Mouse (Mus musculus) 3134 (cell line): Measurements from ENCODE around the gene Pold1.

Experiments
- DNase-seq: peaks from one replicate; pipeline ENCODE4 v3.0.0-alpha.2; 2011; ENCODE audit warnings: low spot score; ENCODE audit not compliant: insufficient read length; ENCODE audit errors: extremely low read depth

The Pold1 gene

DNA sequence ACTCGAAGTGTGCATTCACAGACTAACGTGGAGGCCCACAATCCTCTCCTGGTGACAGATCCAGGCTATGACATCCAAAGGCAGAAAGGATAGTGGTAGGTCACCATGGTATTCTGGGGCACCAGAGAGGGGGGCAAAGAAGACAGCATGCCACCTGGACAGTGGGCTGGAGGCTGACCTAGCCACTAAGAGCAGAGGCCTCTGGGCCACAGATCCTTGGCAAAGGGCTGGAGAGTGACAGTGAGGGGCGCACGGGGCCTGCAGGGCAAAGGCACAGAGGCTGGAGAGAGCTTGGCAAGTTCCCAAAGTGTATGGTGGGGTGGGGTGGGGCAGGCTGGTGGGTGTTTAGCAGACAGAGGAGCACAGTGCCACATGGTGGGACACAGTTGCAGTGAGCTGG lies 58.4 kb downstream of the Pold1 start:
- no peak for DNase-seq

DNA sequence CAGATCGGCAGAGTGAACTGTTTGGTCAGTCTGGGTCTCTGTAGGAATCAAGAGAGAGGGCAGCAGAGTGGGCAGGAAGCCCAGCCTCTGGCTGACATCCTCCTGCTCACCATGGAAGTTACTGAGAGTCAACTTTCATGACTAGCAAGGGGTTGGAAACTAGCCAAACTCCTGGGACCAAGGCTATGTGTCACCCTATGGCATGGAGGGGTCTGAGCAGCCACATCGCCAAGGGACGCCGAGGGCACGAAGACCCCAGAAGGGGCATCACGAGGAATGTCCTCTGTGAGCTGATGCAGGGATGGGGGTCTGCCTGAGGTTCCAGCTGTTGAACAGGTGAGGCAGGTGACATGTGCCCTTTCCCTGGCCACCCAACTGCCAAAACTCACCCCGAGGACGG lies 60.1 kb downstream of the Pold1 start:
- DNase-seq, result no peak

DNA sequence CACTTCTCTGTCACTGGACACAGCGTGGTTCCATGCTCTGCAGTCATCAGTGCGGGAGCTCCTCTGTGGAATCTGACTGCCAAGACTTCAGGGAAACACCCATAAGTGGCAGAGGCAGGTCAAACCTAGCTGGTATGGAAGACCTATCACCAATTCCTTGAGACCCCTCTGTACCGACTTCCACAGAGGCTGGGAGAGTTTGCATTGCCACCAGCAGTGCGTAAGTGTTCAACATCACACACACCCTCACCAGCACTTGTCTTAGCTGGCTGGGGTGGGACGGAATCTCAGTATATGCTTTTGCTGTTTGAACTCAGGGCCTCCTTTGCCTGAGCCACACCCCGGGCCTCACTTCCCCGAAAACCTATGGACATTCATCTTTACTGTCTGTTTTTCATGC lies 60.7 kb downstream of the Pold1 start:
- DNase-seq, result no peak

DNA sequence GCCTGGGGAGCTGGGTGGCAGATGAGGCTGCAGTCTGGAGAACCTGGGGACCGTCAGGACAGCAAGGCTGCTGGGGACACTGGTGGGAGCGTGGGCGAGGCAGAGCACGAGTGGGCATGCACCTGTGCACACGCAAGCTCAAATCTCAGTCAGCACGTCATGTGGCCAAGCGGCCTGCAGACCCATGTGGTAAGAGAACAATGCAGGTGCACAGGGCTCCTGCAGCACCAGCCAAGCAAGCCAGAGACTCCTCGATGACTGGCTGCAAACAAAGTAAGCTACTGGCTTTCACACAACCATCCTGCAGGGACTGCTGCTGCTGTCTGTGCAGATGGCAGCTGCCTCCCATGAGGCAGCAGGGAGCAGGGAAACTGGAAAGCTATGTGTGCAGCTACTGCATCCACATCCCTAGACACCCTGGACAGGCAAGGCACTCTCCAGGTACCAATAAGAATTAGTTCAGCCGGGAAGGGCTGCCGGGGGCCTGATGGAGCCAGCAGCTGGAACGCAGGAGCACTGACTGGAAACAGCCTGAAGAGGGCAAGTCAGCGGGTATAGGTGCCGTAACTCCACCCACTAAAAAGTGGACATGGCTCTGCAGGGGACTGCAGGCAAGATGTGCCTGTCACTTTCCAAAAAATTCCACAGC lies 61.6 kb downstream of the Pold1 start:
- no peak for DNase-seq

DNA sequence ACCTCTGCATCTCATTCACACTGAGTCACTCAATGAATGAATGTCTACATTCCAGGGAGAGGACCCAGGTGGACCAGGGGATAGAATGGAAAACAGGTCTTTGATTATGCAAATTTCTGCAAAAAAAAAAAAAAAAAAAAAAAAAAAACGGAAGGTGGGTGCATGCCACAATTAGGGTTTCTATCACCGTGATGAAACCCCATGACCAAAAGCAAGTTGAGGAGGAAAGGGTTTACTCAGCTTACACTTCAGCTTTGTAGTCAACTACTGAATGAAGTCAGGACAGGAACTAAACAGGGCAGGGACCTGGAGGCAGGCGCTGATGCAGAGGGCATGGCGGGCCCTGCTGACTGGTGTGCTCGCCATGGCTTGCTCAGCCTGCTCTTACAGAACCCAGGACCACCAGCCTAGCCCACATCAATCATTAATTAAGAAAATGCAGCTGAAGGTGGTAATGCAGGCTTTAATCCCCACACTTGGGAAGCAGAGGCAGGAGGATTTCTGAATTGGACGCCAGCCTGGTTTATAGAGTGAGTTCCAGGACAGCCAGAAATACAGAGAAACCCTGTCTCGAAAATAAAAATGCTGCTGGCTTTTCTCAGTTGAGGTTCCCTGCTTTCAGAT lies 63.0 kb downstream of the Pold1 start:
- DNase-seq, result no peak

DNA sequence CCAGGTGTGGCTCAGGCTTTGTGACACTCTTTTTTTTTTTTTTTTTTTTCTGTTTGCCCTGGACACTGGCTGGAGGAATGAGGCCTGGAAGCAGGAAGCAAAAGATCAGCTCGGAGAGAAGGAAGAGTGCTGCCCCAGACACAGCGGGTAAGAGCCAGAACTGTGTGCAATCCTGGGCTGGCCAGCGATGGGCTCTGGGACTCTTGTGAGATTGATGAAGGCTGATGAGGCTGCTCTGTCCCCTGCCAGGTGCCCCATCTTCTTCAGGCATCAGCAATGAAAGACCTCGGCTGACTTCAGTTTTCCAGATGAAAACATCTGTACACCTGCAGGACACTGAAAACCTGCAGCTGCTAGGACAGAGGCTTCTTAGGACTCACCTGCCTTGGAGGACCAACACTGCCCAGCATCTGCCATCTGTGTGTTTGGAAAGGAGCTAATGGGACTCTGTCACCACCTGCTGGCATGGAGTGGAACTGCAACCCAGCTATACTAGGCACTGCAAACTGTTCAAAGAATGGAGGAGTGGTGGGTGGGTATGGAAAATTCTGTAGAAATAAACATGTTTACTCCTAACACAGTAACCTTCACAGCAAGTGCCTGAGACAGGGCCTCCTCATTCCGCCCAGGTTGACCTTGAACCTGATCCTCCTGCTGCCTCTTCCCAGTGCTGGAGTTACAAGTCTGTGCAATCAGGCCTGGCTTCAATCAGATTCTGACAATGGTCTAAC lies 63.6 kb downstream of the Pold1 start:
- DNase-seq, result no peak

DNA sequence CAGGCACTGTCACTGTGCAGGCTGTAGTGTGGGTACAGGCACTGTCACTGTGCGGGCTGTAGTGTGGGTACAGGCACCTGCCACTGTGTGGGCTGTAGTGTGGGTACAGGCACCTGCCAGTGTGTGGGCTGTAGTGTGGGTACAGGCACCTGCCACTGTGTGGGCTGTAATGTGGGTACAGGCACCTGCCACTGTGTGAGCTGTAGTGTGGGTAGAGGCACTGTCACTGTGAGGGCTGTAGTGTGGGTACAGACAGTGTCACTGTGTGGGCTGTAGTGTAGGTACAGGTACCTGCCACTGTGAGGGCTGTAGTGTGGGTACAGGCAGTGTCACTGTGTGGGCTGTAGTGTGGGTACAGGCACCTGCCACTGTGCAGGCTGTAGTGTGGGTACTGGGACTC lies 64.5 kb downstream of the Pold1 start:
- no peak for DNase-seq

DNA sequence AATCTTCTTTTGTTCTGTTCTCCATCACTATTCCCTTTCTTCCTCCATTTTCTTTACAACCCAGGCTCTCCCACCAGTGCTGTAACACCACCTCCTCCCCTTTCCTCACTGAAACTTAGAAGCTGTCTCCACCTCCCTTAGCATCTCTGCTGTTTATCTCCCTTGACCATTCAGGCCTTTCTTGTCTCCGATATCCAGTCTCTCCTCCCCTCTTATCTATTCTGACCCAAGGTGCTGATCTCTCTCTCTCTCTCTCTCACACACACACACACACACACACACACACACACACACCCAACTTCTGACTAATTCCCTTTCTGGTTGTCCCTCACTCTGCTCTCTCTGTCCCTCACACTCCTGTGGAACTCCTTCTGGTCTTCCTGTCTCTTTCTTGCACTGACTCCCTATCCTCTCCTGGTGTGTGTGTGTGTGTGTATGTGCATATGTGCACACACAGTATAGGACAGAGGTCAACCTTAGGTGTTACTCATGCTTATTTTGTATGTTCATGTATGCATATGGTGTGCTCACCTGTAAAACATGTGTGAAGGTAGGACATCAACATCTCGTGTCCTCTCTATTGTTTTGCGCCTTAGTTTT lies 65.7 kb downstream of the Pold1 start:
- no peak for DNase-seq
